Mouse (Mus musculus): ENCODE measurements around the gene Foxd4. TPM values are rescaled to one million over a fixed set of nuclear protein-coding genes. Genes with fewer than 3 reads are reported as not detected.
"Not testable (repeated sequence)": the region's sequence is repeated elsewhere in the genome, so short reads cannot be mapped to it uniquely, and the experiment has no call there.

The Foxd4 gene
- polyA plus RNA-seq, 1 experiment from 2014 or later: not detected

DNA sequence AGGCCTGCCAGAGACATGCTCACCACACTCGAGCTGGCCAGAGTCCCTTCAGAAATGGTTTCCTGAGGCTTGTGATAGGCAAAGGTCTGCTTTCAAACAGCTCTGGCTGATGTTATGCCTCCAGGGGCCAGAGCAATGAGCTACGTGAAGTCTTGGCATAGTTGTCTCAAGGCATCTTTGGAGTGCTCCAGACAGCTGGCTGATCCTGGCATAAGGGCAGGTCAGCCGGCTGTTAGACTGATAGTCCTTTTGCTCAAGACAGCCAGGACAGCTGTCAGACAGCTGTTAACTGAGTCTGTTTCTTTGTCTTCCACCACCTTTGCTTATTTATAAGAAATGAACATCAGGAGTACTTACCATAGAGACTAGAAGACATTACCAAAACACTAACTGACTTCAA lies 14.1 kb downstream of the Foxd4 start:
- Histone ChIP-seq H3K9ac (ENCODE audit: low read length) (no peak overlapping the region), H3K4me3 (ENCODE audit: low read depth, low read length) (no peak overlapping the region), H3K36me3 (ENCODE audit: control insufficient read depth, insufficient read depth, low read length) (no peaks in the 10 kb centered on the region), H3K27me3 (ENCODE audit: control insufficient read depth, insufficient read depth, low read length) (no peaks in the 10 kb centered on the region; the same call in 1 of the 2 replicates), H3K4me1 (ENCODE audit: control insufficient read depth, insufficient read depth, low read length) (no peaks in the 10 kb centered on the region), H3K27ac (replicated peaks; ENCODE audit: low read depth, low read length) (no peak overlapping the region), H3K4me2 (ENCODE audit: low read depth, severe bottlenecking) (no peak overlapping the region), H3K9me3 (ENCODE audit: control insufficient read depth, low read length) (no peaks in the 10 kb centered on the region)
- ATAC-seq (ENCODE audit: insufficient number of reproducible peaks, low FRiP score, low TSS enrichment, low read depth) (no peak), DNase-seq (ENCODE audit: low spot score) (no peak)
- WGBS: 75% methylated on average over 3 of the region's 3 CpGs

DNA sequence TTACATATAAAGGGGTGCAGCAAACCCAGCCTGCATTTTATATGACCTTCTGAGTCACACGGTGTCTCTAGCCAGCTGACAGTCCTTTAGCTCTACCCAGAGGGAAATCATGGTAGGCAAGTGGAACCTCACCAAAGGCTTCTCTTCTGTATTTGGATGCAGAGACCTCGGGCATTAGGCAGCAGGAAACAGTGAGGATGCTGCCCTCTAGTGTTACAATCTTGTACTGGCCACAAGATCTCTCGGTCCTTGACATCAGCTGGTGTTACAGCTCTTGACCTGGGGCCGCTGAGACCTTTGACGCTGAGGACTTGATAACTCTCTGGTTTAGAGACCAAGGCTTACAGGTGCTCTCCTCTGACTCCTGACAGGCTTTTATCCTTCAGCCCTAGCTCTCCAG lies 15.5 kb downstream of the Foxd4 start:
- no peaks in the 10 kb centered on the region for H3K36me3 ChIP-seq (ENCODE audit: control insufficient read depth, insufficient read depth, low read length)
- no peak overlapping the region for H3K4me2 ChIP-seq (ENCODE audit: low read depth, severe bottlenecking)
- no peak overlapping the region for H3K4me3 ChIP-seq (ENCODE audit: low read depth, low read length)
- H3K27me3 ChIP-seq (ENCODE audit: control insufficient read depth, insufficient read depth, low read length): no peaks in the 10 kb centered on the region; the same call in 1 of the 2 replicates
- ATAC-seq (ENCODE audit: insufficient number of reproducible peaks, low FRiP score, low TSS enrichment, low read depth) (no peak), DNase-seq (ENCODE audit: low spot score) (peak; percentile 78)
- H3K27ac ChIP-seq (replicated peaks; ENCODE audit: low read depth, low read length): no peak overlapping the region
- WGBS: 15% methylated on average over 5 of the region's 5 CpGs
- H3K9ac ChIP-seq (ENCODE audit: low read length): no peak overlapping the region
- H3K9me3 ChIP-seq (ENCODE audit: control insufficient read depth, low read length): no peaks in the 10 kb centered on the region
- no peaks in the 10 kb centered on the region for H3K4me1 ChIP-seq (ENCODE audit: control insufficient read depth, insufficient read depth, low read length)

DNA sequence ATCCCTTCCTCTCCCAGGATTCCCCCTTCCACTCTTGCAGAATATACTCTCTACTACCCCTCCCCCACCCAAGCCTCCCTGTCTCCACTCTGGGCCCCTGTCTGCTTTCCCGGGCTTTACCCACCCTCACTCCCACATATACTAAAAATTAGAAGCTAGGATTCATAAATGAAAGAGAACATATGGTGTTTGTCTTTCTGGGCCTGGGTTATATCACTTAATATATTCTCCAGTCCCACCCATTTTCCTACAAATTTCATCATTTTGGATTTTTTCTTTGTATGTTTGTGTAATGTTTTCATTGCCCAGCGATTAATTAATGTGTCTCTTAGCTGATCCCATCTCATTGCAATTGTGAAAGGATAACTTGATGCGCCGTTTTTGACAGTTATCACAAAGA lies 19.8 kb downstream of the Foxd4 start:
- DNase-seq (ENCODE audit: low spot score) (no peak), ATAC-seq (ENCODE audit: insufficient number of reproducible peaks, low FRiP score, low TSS enrichment, low read depth) (no peak)
- H3K9ac ChIP-seq (ENCODE audit: low read length): no peak overlapping the region
- 74% methylated on average over 4 of the region's 4 CpGs for WGBS
- H3K27ac ChIP-seq (replicated peaks; ENCODE audit: low read depth, low read length): no peak overlapping the region
- no peaks in the 10 kb centered on the region for H3K36me3 ChIP-seq (ENCODE audit: control insufficient read depth, insufficient read depth, low read length)
- H3K27me3 ChIP-seq (ENCODE audit: control insufficient read depth, insufficient read depth, low read length): no peaks in the 10 kb centered on the region
- H3K9me3 ChIP-seq (ENCODE audit: control insufficient read depth, low read length): no peaks in the 10 kb centered on the region
- H3K4me3 ChIP-seq (ENCODE audit: low read depth, low read length): no peak overlapping the region
- H3K4me1 ChIP-seq (ENCODE audit: control insufficient read depth, insufficient read depth, low read length): no peaks in the 10 kb centered on the region
- H3K4me2 ChIP-seq (ENCODE audit: low read depth, severe bottlenecking): no peak overlapping the region

DNA sequence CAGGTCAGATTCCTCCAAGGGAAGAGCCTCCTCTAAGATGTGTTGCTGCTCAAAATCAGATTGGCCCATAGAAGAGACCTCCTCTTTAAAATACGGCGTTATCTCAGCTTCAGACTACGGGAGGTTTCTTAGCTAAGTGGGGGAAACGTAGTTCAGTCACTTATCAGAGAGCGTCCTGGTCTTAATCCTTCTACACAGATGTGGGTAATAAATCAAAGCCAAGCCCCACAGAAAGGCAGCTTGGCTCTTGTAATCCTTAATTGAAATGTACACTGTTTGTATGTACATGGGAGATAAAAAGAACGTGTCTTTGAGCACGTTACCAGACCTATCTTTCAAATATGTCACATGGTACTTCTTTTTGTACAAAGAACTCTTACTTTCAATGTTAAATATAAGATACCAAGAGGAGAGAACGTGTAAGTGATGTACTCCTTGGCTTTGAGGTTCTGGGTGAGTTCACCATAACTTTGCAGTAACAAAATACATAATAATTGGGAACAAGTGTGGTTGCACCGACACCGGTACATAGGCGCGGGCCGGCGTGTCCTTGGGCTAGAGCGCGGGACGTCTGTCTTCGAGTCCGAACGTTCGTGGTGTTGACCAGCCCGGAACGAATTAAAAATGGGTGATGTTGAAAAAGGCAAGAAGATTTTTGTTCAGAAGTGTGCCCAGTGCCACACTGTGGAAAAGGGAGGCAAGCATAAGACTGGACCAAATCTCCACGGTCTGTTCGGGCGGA lies 25.7 kb downstream of the Foxd4 start, which contains the start of gene Gm10053:
Gene Gm10053, plus strand, starts transcription at position 558 of the 742 bp plus-strand sequence.
- H3K9me3 ChIP-seq (ENCODE audit: control insufficient read depth, low read length); H3K4me2 ChIP-seq (ENCODE audit: low read depth, severe bottlenecking); H3K9ac ChIP-seq (ENCODE audit: low read length); ATAC-seq (ENCODE audit: insufficient number of reproducible peaks, low FRiP score, low TSS enrichment, low read depth); H3K4me1 ChIP-seq (ENCODE audit: control insufficient read depth, insufficient read depth, low read length); DNase-seq (ENCODE audit: low spot score); H3K36me3 ChIP-seq (ENCODE audit: control insufficient read depth, insufficient read depth, low read length); H3K27me3 ChIP-seq (ENCODE audit: control insufficient read depth, insufficient read depth, low read length); H3K4me3 ChIP-seq (ENCODE audit: low read depth, low read length); H3K27ac ChIP-seq (replicated peaks; ENCODE audit: low read depth, low read length): not testable (repeated sequence)
- WGBS: 70% methylated on average over 23 of the region's 26 CpGs

DNA sequence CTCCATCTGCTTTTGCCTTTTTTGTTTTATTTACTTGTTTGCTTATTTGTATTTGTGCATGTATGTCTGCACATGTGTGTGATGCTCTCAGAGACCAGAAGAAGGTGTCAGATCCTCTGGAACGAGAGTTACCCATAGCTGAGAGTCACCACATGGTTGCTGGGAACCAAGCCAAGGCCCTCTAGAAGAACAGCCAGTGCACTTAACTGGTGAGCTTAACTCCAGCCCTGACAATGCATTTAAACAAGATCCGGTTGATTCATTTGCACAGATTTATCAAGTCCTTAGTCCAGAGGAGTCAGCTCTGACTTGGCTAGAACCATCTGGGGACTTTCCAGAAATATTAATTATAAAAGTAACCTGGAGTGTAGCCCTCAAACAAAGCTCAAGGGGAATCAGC lies 27.1 kb downstream of the Foxd4 start:
- no peak overlapping the region for H3K9ac ChIP-seq (ENCODE audit: low read length)
- no peak for DNase-seq (ENCODE audit: low spot score)
- H3K4me3 ChIP-seq (ENCODE audit: low read depth, low read length): no peak overlapping the region
- H3K36me3 ChIP-seq (ENCODE audit: control insufficient read depth, insufficient read depth, low read length): no peaks in the 10 kb centered on the region
- no peaks in the 10 kb centered on the region for H3K9me3 ChIP-seq (ENCODE audit: control insufficient read depth, low read length)
- H3K27ac ChIP-seq (replicated peaks; ENCODE audit: low read depth, low read length): no peak overlapping the region
- H3K4me1 ChIP-seq (ENCODE audit: control insufficient read depth, insufficient read depth, low read length): no peaks in the 10 kb centered on the region
- 83% methylated on average over 2 of the region's 2 CpGs for WGBS
- H3K4me2 ChIP-seq (ENCODE audit: low read depth, severe bottlenecking): no peak overlapping the region
- ATAC-seq (ENCODE audit: insufficient number of reproducible peaks, low FRiP score, low TSS enrichment, low read depth): no peak
- no peaks in the 10 kb centered on the region for H3K27me3 ChIP-seq (ENCODE audit: control insufficient read depth, insufficient read depth, low read length)

DNA sequence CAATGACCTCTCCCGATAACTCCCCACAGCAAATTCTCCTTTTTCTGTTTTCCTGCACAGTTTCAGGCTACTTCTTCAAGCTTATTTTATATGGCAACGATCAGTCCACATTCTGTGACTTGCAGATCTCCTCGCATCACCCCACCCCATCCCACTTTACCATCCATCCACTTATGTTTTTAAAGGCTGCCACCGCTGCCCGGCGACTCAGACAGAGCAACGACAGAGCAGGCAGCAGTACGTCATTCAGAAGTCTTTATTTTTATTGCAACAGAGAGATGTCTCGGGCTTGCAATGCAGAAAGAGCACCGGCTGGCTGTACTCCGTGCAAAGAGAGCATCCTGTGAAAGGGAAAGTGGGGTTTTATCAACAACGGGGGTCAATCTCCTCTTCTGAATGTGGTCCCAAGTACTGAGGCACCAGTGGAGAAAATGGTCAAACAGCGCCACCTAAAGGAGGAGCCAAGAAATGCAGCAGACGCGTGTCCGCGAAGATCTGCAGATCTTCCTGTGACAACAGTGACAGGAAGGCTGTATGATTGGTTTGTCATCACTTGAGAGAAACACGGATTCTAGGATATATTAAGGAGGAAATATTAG lies 29.9 kb downstream of the Foxd4 start:
- no peak overlapping the region for H3K4me3 ChIP-seq (ENCODE audit: low read depth, low read length)
- DNase-seq (ENCODE audit: low spot score) (peak; percentile 91), ATAC-seq (ENCODE audit: insufficient number of reproducible peaks, low FRiP score, low TSS enrichment, low read depth) (no peak)
- H3K4me2 ChIP-seq (ENCODE audit: low read depth, severe bottlenecking): peak overlapping the region; percentile 27; the same call in 1 of the 2 replicates
- H3K27ac ChIP-seq (replicated peaks; ENCODE audit: low read depth, low read length): no peak overlapping the region
- H3K36me3 ChIP-seq (ENCODE audit: control insufficient read depth, insufficient read depth, low read length): no peaks in the 10 kb centered on the region
- H3K9ac ChIP-seq (ENCODE audit: low read length): no peak overlapping the region
- H3K9me3 ChIP-seq (ENCODE audit: control insufficient read depth, low read length): no peaks in the 10 kb centered on the region
- WGBS: 17% methylated on average over 18 of the region's 18 CpGs
- no peaks in the 10 kb centered on the region for H3K4me1 ChIP-seq (ENCODE audit: control insufficient read depth, insufficient read depth, low read length)
- H3K27me3 ChIP-seq (ENCODE audit: control insufficient read depth, insufficient read depth, low read length): no peaks in the 10 kb centered on the region

DNA sequence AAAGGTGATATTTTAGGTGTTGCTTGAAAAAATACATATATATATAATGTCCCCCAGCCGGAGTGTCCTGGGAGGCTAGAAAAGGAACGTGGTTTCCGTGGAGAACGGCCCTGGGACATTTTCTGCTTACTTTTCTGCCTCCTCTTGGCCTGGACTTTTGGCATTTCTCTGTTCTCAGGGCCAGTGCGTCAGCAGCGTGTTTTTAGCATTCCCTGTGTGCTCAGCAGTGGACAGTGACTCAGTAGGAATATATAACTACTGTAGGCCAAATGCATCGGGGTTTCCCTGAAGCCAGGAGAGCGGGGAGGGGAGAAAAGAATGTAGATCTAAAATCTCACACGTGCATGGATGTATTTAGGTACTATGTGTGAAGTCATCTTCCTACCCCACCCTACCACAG lies 35.6 kb downstream of the Foxd4 start:
- no peak overlapping the region for H3K9ac ChIP-seq (ENCODE audit: low read length)
- ATAC-seq (ENCODE audit: insufficient number of reproducible peaks, low FRiP score, low TSS enrichment, low read depth) (no peak), DNase-seq (ENCODE audit: low spot score) (no peak)
- 87% methylated on average over 9 of the region's 9 CpGs for whole genome bisulfite sequencing
- H3K4me1 ChIP-seq (ENCODE audit: control insufficient read depth, insufficient read depth, low read length): peaks cover 5% of the 10 kb centered on the region; the same call in 1 of the 2 replicates
- H3K4me3 ChIP-seq (ENCODE audit: low read depth, low read length): no peak overlapping the region
- no peaks in the 10 kb centered on the region for H3K9me3 ChIP-seq (ENCODE audit: control insufficient read depth, low read length)
- no peak overlapping the region for H3K27ac ChIP-seq (replicated peaks; ENCODE audit: low read depth, low read length)
- H3K36me3 ChIP-seq (ENCODE audit: control insufficient read depth, insufficient read depth, low read length): no peaks in the 10 kb centered on the region
- H3K4me2 ChIP-seq (ENCODE audit: low read depth, severe bottlenecking): no peak overlapping the region
- H3K27me3 ChIP-seq (ENCODE audit: control insufficient read depth, insufficient read depth, low read length): peaks cover 6% of the 10 kb centered on the region; the same call in 1 of the 2 replicates

DNA sequence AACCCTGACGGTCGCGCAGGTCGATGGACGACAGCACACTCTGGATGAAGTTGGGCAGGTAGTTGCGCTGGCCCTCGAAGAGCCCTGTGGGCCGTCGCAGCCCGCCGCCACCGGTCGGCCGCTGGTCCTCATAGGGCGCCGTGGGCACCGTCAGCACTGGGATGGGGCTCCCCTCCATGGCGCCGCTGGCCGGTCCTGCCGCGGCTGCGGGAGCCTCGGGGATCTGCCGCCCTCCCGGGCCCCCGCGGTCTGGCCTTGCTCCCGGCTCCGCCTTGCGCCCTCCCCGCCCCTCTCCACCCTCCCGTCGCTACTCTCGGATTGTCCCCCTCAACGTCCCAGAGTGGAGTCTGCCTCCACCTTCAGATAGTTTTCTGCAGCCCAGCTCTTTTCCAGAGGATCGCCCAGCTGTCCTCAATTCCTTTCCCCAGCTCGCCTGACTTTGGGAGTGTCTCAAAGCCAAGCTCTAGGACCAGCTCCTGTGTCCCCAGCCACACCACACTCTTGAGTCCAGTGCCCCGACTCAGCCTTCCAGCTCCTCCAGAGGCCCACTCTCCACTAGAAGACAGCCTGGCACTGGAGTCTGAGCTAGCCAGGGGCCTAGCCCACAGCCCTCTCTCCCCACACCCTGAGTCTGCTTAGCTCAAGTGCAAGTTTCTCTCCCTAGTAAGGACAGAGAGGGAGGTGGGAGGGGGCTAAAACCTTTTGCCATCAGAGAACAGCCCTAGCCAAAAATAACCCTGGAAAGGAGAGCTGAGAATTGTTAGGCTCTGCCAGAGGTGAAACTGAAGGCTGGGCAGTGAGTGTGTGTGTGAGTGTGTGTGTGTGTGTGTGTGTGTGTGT lies 39.2 kb downstream of the Foxd4 start, which contains the start of gene Pgm5:
Gene Pgm5, minus strand, starts transcription at position 244 of the 840 bp plus-strand sequence.
- H3K27ac ChIP-seq (replicated peaks; ENCODE audit: low read depth, low read length): no peak within 1 kb of the TSS
- peak; percentile 42 for DNase-seq (ENCODE audit: low spot score)

More for the DNA sequence above, 39.2 kb downstream of the Foxd4 start, which contains the start of gene Pgm5:
- Histone ChIP-seq H3K36me3 (ENCODE audit: control insufficient read depth, insufficient read depth, low read length) (no peaks in the 10 kb centered on the region), H3K4me1 (ENCODE audit: control insufficient read depth, insufficient read depth, low read length) (peaks cover 5% of the 10 kb centered on the region; the same call in 1 of the 2 replicates), H3K4me2 (ENCODE audit: low read depth, severe bottlenecking) (peak within 1 kb of the TSS; percentile 75), H3K27me3 (ENCODE audit: control insufficient read depth, insufficient read depth, low read length) (peaks cover 6% of the 10 kb centered on the region; the same call in 1 of the 2 replicates), H3K9me3 (ENCODE audit: control insufficient read depth, low read length) (no peaks in the 10 kb centered on the region), H3K4me3 (ENCODE audit: low read depth, low read length) (peak within 1 kb of the TSS; percentile 38), H3K9ac (ENCODE audit: low read length) (peak within 1 kb of the TSS; percentile 55)
- WGBS: under 1% methylated on average over 39 of the region's 39 CpGs
- ATAC-seq (ENCODE audit: insufficient number of reproducible peaks, low FRiP score, low TSS enrichment, low read depth): peak; percentile 39; the same call in 1 of the 2 replicates
